Mouse (Mus musculus) granulocyte monocyte progenitor cell, adult 5-6 weeks (primary cell): ENCODE measurements around the gene Cdk5rap3. TPM values are rescaled to one million over a fixed set of nuclear protein-coding genes. Genes with fewer than 3 reads are reported as not detected.

Experiments used
- ATAC-seq: replicated peaks from 2 replicates; pipeline ENCODE4 v1.8.0; 2016; ENCODE audit warnings: mild to moderate bottlenecking, moderate TSS enrichment, inconsistent platforms; ENCODE audit not compliant: poor library complexity, severe bottlenecking
- total RNA-seq, 2 experiments: library from RNA; stranded (forward) in 1 of 2; stranded (reverse) in 1 of 2; fragments of 200-712, 200-1000 nt in 1 of 2; fragments of >200 nt in 1 of 2; fragmentation: Nextera tagmentation in 1 of 2; gene quantifications; 2 replicates each; pipeline ENCODE4 v1.2.3; 2014 to 2017

Cdk5rap3 gene
- total RNA-seq, 2 experiments from 2014 or later: 66.7 to 68.4 TPM

DNA sequence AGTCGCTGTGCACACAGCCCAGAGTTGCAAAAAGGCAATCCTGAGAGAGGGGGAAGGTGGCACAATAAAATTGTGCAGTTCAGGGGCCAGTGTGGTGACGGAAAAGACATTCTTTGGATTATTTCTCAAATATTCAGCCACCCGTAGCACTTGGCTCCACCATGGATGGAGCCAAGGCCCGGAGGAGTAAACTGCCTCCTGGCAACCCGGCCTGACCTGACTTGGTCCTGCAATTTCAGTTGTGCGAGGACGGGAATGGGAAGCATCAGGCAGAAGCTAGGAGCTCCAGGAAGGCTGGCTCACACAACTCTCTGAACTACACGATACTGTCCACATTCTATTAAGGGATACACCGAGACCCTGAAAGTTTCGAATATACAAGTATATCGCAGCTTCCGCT is 53.8 kb downstream of the Cdk5rap3 start:
- ATAC-seq: no peak

DNA sequence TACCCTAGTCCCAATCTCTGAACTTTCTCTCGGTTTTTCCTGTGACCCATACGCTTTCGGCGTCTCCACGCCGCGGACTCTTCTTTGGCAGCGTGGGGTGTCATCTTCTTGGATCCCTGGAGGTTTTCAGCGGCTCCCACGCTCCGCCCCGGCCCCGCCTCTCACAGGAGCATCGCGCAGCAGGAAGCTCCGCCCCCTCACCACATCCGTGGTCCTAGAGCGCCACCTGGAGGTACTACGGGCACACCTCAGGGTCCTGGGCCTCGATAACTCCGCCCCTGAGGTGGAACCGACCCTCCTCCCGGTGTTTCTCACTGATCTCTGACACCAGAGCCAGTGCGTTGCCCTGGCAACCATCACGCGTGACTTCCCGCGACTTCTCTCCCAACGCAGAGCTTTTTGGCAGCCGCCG is 54.4 kb downstream of the Cdk5rap3 start:
- ATAC-seq: peak; percentile 99

DNA sequence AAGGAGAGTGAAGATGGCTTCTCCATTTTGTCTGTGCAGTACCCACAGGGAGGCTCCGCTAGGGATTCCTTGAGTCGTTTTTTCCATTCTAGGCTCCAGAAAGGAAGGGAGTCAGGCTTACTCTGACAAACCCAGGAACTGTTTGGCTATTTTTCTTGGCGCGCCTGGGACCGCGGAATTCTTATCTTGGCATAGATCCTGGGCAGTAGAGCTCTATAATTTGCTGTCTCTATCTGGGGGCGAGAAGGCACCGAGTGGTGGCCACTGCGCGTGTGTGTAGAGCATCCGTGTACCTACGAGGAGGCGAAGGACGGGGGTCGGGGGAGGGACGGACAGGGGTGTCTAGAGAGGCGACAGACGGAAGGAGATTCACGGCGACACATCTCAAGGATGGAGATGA is 54.9 kb downstream of the Cdk5rap3 start:
- no peak for ATAC-seq

DNA sequence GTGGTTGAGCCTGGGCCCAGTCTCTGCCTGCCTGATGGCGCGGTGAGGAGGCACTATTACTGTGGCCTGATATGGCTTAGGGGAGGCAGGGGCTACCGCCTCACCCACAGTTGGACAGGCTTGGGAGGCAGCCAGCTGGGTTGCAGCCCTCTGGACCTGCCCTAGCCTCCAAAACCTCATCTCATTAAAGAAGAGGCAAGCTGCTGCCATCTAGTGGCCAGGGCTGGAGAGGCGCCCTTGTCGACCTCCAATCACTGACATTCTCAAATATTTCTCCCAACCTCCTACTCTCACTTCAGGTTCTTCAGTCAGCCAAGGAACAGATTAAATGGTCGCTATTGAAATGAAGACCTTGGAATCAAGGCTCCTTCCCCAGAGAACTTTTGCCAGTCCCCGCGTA is 55.7 kb downstream of the Cdk5rap3 start:
- ATAC-seq: peak; percentile 65

DNA sequence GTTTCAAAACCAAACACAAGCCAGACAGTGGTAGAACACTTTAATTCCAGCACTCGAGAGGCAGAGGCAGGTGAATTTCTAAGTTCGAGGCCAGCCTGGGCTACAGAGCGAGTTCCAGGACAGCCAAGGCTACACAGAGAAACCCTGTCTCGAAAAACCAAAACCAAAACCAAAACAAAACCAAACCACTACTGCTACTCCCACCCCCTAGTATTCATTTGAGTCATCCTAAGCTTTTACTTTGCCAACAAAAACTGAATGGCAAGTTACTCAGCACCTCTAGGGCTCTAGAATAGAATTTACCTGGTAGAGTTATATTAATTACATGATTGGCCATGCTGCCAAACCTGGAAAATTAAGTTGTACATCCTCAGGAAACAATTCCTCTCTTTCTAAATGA is 56.7 kb downstream of the Cdk5rap3 start:
- no peak for ATAC-seq

DNA sequence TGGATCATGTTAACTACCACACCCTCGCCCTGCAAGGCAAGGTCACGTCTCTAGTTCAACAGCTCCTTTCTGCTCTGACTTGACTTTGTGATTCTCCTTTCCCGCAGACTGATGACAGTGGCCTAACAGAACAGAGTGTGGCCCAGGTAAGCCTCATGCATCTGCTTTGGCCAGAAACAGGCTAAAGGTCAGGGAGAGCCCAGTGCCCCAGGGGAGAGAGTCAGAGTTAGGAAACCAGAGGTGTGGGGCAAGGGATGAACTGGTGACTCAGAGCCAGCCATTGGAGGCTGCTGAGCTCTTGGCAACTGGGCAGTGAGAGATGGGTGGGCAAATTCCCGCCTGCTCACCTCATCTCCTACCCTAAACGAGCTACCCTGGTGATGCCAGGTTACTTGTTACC is 58.9 kb downstream of the Cdk5rap3 start:
- ATAC-seq: no peak

Other genes with a start within 250 kb of the Cdk5rap3 start
- gene Snx11, start 138.9 kb downstream of the Cdk5rap3 start, total RNA-seq (2014; fragmentation: Nextera tagmentation): 20.6 and 29.3 TPM in 2 replicates
- gene Snx11, start 138.9 kb downstream of the Cdk5rap3 start, total RNA-seq (2017): 13.5 and 17.7 TPM in 2 replicates
- gene Cbx1, start 127.4 kb downstream of the Cdk5rap3 start, total RNA-seq (2014; fragmentation: Nextera tagmentation): 56.0 and 60.6 TPM in 2 replicates
- 78.9 and 79.8 TPM in 2 replicates for gene Cbx1, start 127.4 kb downstream of the Cdk5rap3 start, total RNA-seq (2017)
- gene Nfe2l1, start 86.5 kb downstream of the Cdk5rap3 start, total RNA-seq (2014; fragmentation: Nextera tagmentation): 22.2 and 39.8 TPM in 2 replicates
- gene Nfe2l1, start 86.5 kb downstream of the Cdk5rap3 start, total RNA-seq (2017): 35.2 and 39.9 TPM in 2 replicates
- gene Copz2, start 66.6 kb downstream of the Cdk5rap3 start, total RNA-seq (2014; fragmentation: Nextera tagmentation): 1.4 and 7.4 TPM in 2 replicates
- 3.9 and 4.4 TPM in 2 replicates for gene Copz2, start 66.6 kb downstream of the Cdk5rap3 start, total RNA-seq (2017)
- gene Prr15l, start 11.6 kb upstream of the Cdk5rap3 start, total RNA-seq (2014; fragmentation: Nextera tagmentation): not detected in 2 replicates
- gene Prr15l, start 11.6 kb upstream of the Cdk5rap3 start, total RNA-seq (2017): 0.67 TPM in 1 of 2 replicates, not detected in the other
- gene Pnpo, start 27.5 kb upstream of the Cdk5rap3 start, total RNA-seq (2014; fragmentation: Nextera tagmentation): 30.1 and 31.9 TPM in 2 replicates
- 35.0 and 42.1 TPM in 2 replicates for gene Pnpo, start 27.5 kb upstream of the Cdk5rap3 start, total RNA-seq (2017)
- 19.8 and 22.3 TPM in 2 replicates for gene Sp2, start 66.5 kb upstream of the Cdk5rap3 start, total RNA-seq (2014; fragmentation: Nextera tagmentation)
- gene Sp2, start 66.5 kb upstream of the Cdk5rap3 start, total RNA-seq (2017): 2.2 and 2.8 TPM in 2 replicates
- 0.26 and 0.37 TPM in 2 replicates for gene Sp6, start 96.9 kb upstream of the Cdk5rap3 start, total RNA-seq (2014; fragmentation: Nextera tagmentation)
- not detected in 2 replicates for gene Sp6, start 96.9 kb upstream of the Cdk5rap3 start, total RNA-seq (2017)
- 12.2 and 22.1 TPM in 2 replicates for gene Scrn2, start 113.4 kb upstream of the Cdk5rap3 start, total RNA-seq (2014; fragmentation: Nextera tagmentation)
- 22.0 and 30.0 TPM in 2 replicates for gene Scrn2, start 113.4 kb upstream of the Cdk5rap3 start, total RNA-seq (2017)
- gene Lrrc46, start 124.9 kb upstream of the Cdk5rap3 start, total RNA-seq (2014; fragmentation: Nextera tagmentation): not detected in 2 replicates
- 0.10 and 1.1 TPM in 2 replicates for gene Lrrc46, start 124.9 kb upstream of the Cdk5rap3 start, total RNA-seq (2017)
- 44.6 and 51.7 TPM in 2 replicates for gene Mrpl10, start 125.1 kb upstream of the Cdk5rap3 start, total RNA-seq (2014; fragmentation: Nextera tagmentation)
- gene Mrpl10, start 125.1 kb upstream of the Cdk5rap3 start, total RNA-seq (2017): 22.9 and 23.2 TPM in 2 replicates
- 24.4 and 29.4 TPM in 2 replicates for gene Osbpl7, start 134.1 kb upstream of the Cdk5rap3 start, total RNA-seq (2014; fragmentation: Nextera tagmentation)
- gene Osbpl7, start 134.1 kb upstream of the Cdk5rap3 start, total RNA-seq (2017): 7.9 and 8.5 TPM in 2 replicates
- gene Tbx21, start 198.8 kb upstream of the Cdk5rap3 start, total RNA-seq (2014; fragmentation: Nextera tagmentation): not detected in 2 replicates
- gene Tbx21, start 198.8 kb upstream of the Cdk5rap3 start, total RNA-seq (2017): 0.26 TPM in 1 of 2 replicates, not detected in the other
- gene Tbkbp1, start 235.0 kb upstream of the Cdk5rap3 start, total RNA-seq (2014; fragmentation: Nextera tagmentation): 8.0 and 8.5 TPM in 2 replicates
- gene Tbkbp1, start 235.0 kb upstream of the Cdk5rap3 start, total RNA-seq (2017): 1.1 and 6.6 TPM in 2 replicates